Mouse (Mus musculus) ES-Bruce4 (cell line): ENCODE data around the gene Tmem169. TPM values are rescaled to one million over a fixed set of nuclear protein-coding genes. Genes with fewer than 3 reads are reported as not detected.

Experiments
- H3K27ac ChIP-seq: 2 replicates; pipeline ENCODE4 v1.5.1; 2012; ENCODE audit warnings: low read length, inconsistent platforms; ENCODE audit not compliant: insufficient read depth
- H3K27me3 ChIP-seq: 2 replicates; pipeline ENCODE4 v1.6.1; 2012; ENCODE audit warnings: mild to moderate bottlenecking, low read length, inconsistent platforms; ENCODE audit not compliant: control insufficient read depth, poor library complexity, insufficient read depth, severe bottlenecking
- H3K36me3 ChIP-seq: 2 replicates; pipeline ENCODE4 v1.6.1; 2012; ENCODE audit warnings: inconsistent platforms, mild to moderate bottlenecking, low read length, moderate library complexity; ENCODE audit not compliant: control insufficient read depth, poor library complexity, insufficient read depth, severe bottlenecking
- H3K4me1 ChIP-seq: one replicate; pipeline ENCODE4 v1.8.1; 2011; ENCODE audit warnings: low read length; ENCODE audit not compliant: control insufficient read depth, insufficient read depth
- H3K4me3 ChIP-seq: 2 replicates; pipeline ENCODE4 v1.5.1; 2011; ENCODE audit warnings: low read depth, mild to moderate bottlenecking, low read length
- H3K9ac ChIP-seq: 2 replicates; pipeline ENCODE4 v1.6.1; 2012; ENCODE audit warnings: low read depth, mild to moderate bottlenecking, inconsistent platforms; ENCODE audit not compliant: poor library complexity, severe bottlenecking
- H3K9me3 ChIP-seq: replicated peaks from 2 replicates; pipeline ENCODE4 v1.6.1; 2012; ENCODE audit warnings: mild to moderate bottlenecking, low read length, inconsistent platforms; ENCODE audit not compliant: control insufficient read depth, poor library complexity, insufficient read depth, severe bottlenecking
- CTCF ChIP-seq: IDR thresholded peaks from one replicate; pipeline ENCODE4 v1.8.1; 2011; ENCODE audit warnings: low read depth, low read length
- EP300 ChIP-seq: IDR thresholded peaks from 2 replicates; pipeline ENCODE4 v1.6.1; 2011; ENCODE audit warnings: low read depth, low read length; ENCODE audit not compliant: insufficient read depth
- POLR2A ChIP-seq: IDR thresholded peaks from one replicate; pipeline ENCODE4 v1.8.1; 2011; ENCODE audit warnings: low read length; ENCODE audit not compliant: insufficient read depth
- polyA plus RNA-seq: library from polyadenylated mRNA; stranded (reverse); fragments of >200 nt; gene quantifications from 2 replicates; pipeline ENCODE4 v1.2.4, GENCODE M21; 2011; ENCODE audit warnings: low read depth; ENCODE audit not compliant: missing spikeins, insufficient read depth, insufficient read length

The Tmem169 gene
- polyA plus RNA-seq, 1 experiment: 0.67 TPM

GRCm38 (mm10) chr1:72313399-72314039 lies 29.4 kb downstream of the Tmem169 start:
- no peak overlapping the region for H3K4me3 ChIP-seq
- H3K9ac ChIP-seq: peak overlapping the region; percentile 18

GRCm38 (mm10) chr1:72315447-72315846 lies 31.3 kb downstream of the Tmem169 start:
- Histone ChIP-seq H3K9me3 (no peaks in the 10 kb centered on the region), H3K4me1 (no peaks in the 10 kb centered on the region), H3K9ac (no peak overlapping the region), H3K27me3 (no peaks in the 10 kb centered on the region), H3K36me3 (peaks cover 52% of the 10 kb centered on the region), H3K27ac (no peak overlapping the region), H3K4me3 (no peak overlapping the region)
- TF ChIP-seq CTCF (no peak), EP300 (no peak), POLR2A (no peak)

More at GRCm38 (mm10) chr1:72313399-72314039, 29.4 kb downstream of the Tmem169 start:
- TF ChIP-seq CTCF (peak; percentile 8), EP300 (no peak)
- Histone ChIP-seq H3K36me3 (peaks cover 38% of the 10 kb centered on the region), H3K9me3 (no peaks in the 10 kb centered on the region), H3K4me1 (no peaks in the 10 kb centered on the region), H3K27ac (peak overlapping the region; percentile 98), H3K27me3 (no peaks in the 10 kb centered on the region)

- no peaks in the 10 kb centered on the region for H3K27me3 ChIP-seq
- no peak overlapping the region for H3K4me3 ChIP-seq
- H3K27ac ChIP-seq: no peak overlapping the region
- H3K36me3 ChIP-seq: peaks cover 57% of the 10 kb centered on the region
- no peak for TF ChIP-seq CTCF
- no peak for TF ChIP-seq EP300
- TF ChIP-seq POLR2A: no peak
- no peaks in the 10 kb centered on the region for H3K9me3 ChIP-seq
- no peak overlapping the region for H3K9ac ChIP-seq
- H3K4me1 ChIP-seq: no peaks in the 10 kb centered on the region
Measured at GRCm38 (mm10) chr1:72316409-72316808, 32.2 kb downstream of the Tmem169 start.

- Histone ChIP-seq H3K27me3 (no peaks in the 10 kb centered on the region), H3K36me3 (peaks cover 56% of the 10 kb centered on the region), H3K27ac (no peak overlapping the region), H3K4me3 (no peak overlapping the region), H3K9me3 (no peaks in the 10 kb centered on the region), H3K4me1 (no peaks in the 10 kb centered on the region), H3K9ac (no peak overlapping the region)
- TF ChIP-seq EP300 (no peak), CTCF (no peak), POLR2A (no peak)
Measured at GRCm38 (mm10) chr1:72316901-72317300, 32.7 kb downstream of the Tmem169 start.

GRCm38 (mm10) chr1:72320759-72321158 lies 36.6 kb downstream of the Tmem169 start:
- no peak overlapping the region for H3K27ac ChIP-seq
- H3K36me3 ChIP-seq: peaks cover 66% of the 10 kb centered on the region
- TF ChIP-seq POLR2A (no peak), CTCF (no peak), EP300 (no peak)

GRCm38 (mm10) chr1:72323248-72323647 lies 39.1 kb downstream of the Tmem169 start:
- Histone ChIP-seq H3K9me3 (no peaks in the 10 kb centered on the region), H3K4me1 (no peaks in the 10 kb centered on the region), H3K9ac (no peak overlapping the region), H3K36me3 (peaks cover 67% of the 10 kb centered on the region), H3K27ac (no peak overlapping the region), H3K4me3 (no peak overlapping the region), H3K27me3 (no peaks in the 10 kb centered on the region)
- no peak for TF ChIP-seq EP300
- TF ChIP-seq POLR2A: no peak
- no peak for TF ChIP-seq CTCF

More at GRCm38 (mm10) chr1:72320759-72321158, 36.6 kb downstream of the Tmem169 start:
- H3K9ac ChIP-seq: no peak overlapping the region
- no peak overlapping the region for H3K4me3 ChIP-seq
- no peaks in the 10 kb centered on the region for H3K4me1 ChIP-seq
- no peaks in the 10 kb centered on the region for H3K27me3 ChIP-seq
- no peaks in the 10 kb centered on the region for H3K9me3 ChIP-seq
